Mouse (Mus musculus) brain, adult 2 months (tissue): Measurements from ENCODE around the gene Tmem183a.

Experiments
- DNase-seq: peaks from one replicate; pipeline ENCODE4 v3.0.0; 2011; ENCODE audit warnings: low read depth, low spot score

The Tmem183a gene

GRCm38 (mm10) chr1:134320691-134321301 lies 41.0 kb downstream of the Tmem183a start:
- no peak for DNase-seq

- DNase-seq = peak; percentile 32
Measured at GRCm38 (mm10) chr1:134318261-134318660, 43.5 kb downstream of the Tmem183a start.

GRCm38 (mm10) chr1:134316361-134316760 lies 45.4 kb downstream of the Tmem183a start:
- no peak for DNase-seq

GRCm38 (mm10) chr1:134315181-134315580 lies 46.6 kb downstream of the Tmem183a start:
- DNase-seq = no peak

- peak; percentile 41 for DNase-seq
Measured at GRCm38 (mm10) chr1:134311760-134312159, 50.0 kb downstream of the Tmem183a start.

GRCm38 (mm10) chr1:134310729-134311128 lies 51.0 kb downstream of the Tmem183a start:
- no peak for DNase-seq

GRCm38 (mm10) chr1:134310291-134310690 lies 51.5 kb downstream of the Tmem183a start:
- peak; percentile 64 for DNase-seq

- DNase-seq = no peak
Measured at GRCm38 (mm10) chr1:134307409-134307808, 54.4 kb downstream of the Tmem183a start.

- DNase-seq = peak; percentile 47
Measured at GRCm38 (mm10) chr1:134304940-134305339, 56.8 kb downstream of the Tmem183a start.

GRCm38 (mm10) chr1:134302568-134303238 lies 59.1 kb downstream of the Tmem183a start:
- peak; percentile 68 for DNase-seq

GRCm38 (mm10) chr1:134298636-134299411 lies 63.0 kb downstream of the Tmem183a start:
- peak; percentile 58 for DNase-seq

- DNase-seq = peak; percentile 98
Measured at GRCm38 (mm10) chr1:134297265-134297664, 64.5 kb downstream of the Tmem183a start.
